Mouse (Mus musculus): ENCODE measurements around the gene Uba3.

Uba3 gene

GRCm38 (mm10) chr6:97210191-97210961 is 4.9 kb upstream of the Uba3 start, which contains the start of gene Arl6ip5:
Gene Arl6ip5 (plus strand): TSS chr6:97210689.
- peak; percentile 85 to 89 for DNase-seq

GRCm38 (mm10) chr6:97209751-97210150 is 4.3 kb upstream of the Uba3 start:
- DNase-seq = no peak

GRCm38 (mm10) chr6:97209201-97209600 is 3.8 kb upstream of the Uba3 start:
- DNase-seq = no peak

- DNase-seq = no peak
These were observed 3.0 kb upstream of the Uba3 start for GRCm38 (mm10) chr6:97208406-97208805.

GRCm38 (mm10) chr6:97207085-97207484 is 1.6 kb upstream of the Uba3 start:
- no peak for DNase-seq

GRCm38 (mm10) chr6:97204952-97205351 is 495 bp downstream of the Uba3 start:
- peak; percentile 38 to 62 for DNase-seq

GRCm38 (mm10) chr6:97204252-97204869 is 1.1 kb downstream of the Uba3 start:
- no peak for DNase-seq

GRCm38 (mm10) chr6:97202477-97202876 is 3.0 kb downstream of the Uba3 start:
- no peak for DNase-seq

GRCm38 (mm10) chr6:97200437-97200836 is 5.0 kb downstream of the Uba3 start:
- no peak for DNase-seq

- DNase-seq = no peak
These were observed 26.0 kb downstream of the Uba3 start for GRCm38 (mm10) chr6:97179367-97179828.

- DNase-seq = peak; percentile 93 to 96
These were observed 26.7 kb downstream of the Uba3 start, which contains the start of gene Tmf1 for GRCm38 (mm10) chr6:97178491-97179366. Gene Tmf1 (minus strand): TSS chr6:97179122.

- no peak for DNase-seq
These were observed 29.7 kb downstream of the Uba3 start for GRCm38 (mm10) chr6:97175716-97176115.

- no peak for DNase-seq
These were observed 55.3 kb downstream of the Uba3 start for GRCm38 (mm10) chr6:97150156-97150555.

- no peak for DNase-seq
These were observed 55.7 kb downstream of the Uba3 start for GRCm38 (mm10) chr6:97149721-97150120.

GRCm38 (mm10) chr6:97148383-97149251 is 56.8 kb downstream of the Uba3 start, which contains the start of gene Eogt:
Gene Eogt (minus strand): TSS chr6:97149182.
- DNase-seq = peak; percentile 84 to 85

- no peak for DNase-seq
These were observed 57.6 kb downstream of the Uba3 start for GRCm38 (mm10) chr6:97147755-97148382.

- no peak for DNase-seq
These were observed 60.3 kb downstream of the Uba3 start for GRCm38 (mm10) chr6:97145156-97145555.

GRCm38 (mm10) chr6:97144359-97144758 is 61.1 kb downstream of the Uba3 start:
- no peak for DNase-seq

- no peak for DNase-seq
These were observed 62.8 kb downstream of the Uba3 start for GRCm38 (mm10) chr6:97142611-97143010.

GRCm38 (mm10) chr6:97141811-97142210 is 63.6 kb downstream of the Uba3 start:
- DNase-seq = no peak

Measured in thymus, postnatal 36 days (tissue).